Mouse (Mus musculus): Measurements from ENCODE around the gene Plekhg4.

Plekhg4 gene

DNA sequence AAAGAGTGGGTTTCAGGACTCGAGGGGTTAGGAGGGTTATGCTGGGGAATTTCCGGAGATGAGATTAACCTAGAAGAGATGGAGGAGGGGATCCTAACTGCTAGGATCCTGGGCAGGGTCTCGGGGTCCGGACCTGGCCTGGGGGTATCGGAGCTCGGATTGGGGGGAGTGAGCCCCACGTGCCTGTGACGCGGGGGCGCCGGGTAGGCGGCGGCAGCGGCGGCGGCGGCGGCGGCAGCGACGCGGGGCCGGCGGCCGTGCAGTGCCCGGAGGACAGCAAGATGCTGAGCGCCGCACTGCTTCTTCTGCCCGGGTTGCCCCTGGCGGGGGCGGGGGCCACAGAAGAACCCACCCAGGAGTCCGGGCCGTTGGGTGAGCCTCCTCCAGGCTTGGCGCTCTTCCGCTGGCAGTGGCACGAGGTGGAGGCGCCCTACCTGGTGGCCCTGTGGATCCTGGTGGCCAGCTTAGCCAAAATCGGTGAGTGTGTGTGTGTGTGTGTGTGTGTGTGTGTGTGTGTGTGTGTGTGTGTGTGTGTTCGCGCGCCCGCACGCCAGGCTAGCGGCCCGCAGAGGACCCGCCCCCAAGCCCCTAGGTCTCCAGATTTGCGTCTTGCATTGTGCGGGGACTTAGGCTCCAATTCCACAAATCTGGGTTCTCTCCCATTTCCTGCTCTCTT lies 23.8 kb upstream of the Plekhg4 start:
- CTCF ChIA-PET: no interaction called here

DNA sequence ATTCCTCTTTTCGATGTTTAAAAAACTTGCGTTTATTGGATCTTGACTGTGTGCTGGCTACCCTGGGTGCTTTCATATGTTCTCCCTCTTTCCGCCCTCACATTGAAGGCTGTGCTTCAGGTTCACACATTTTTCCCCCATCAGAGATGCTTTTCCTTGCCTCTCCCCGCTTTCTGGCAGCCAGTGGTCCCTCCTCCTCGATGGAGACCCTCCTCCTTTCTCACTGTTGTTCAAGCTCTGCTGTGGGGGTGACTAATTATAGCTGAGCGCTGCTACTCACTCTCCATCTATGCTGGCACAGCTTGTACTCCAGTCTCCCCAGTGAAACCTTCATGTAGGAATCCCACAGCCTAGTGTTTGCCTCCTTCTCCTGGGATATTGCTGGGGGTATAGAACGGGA lies 22.9 kb upstream of the Plekhg4 start:
- CTCF ChIA-PET: interaction anchor here (0.6 kb wide), 1 partner anchor 32 kb away, joined by 3 read pairs; no protein-coding TSS in a partner anchor

DNA sequence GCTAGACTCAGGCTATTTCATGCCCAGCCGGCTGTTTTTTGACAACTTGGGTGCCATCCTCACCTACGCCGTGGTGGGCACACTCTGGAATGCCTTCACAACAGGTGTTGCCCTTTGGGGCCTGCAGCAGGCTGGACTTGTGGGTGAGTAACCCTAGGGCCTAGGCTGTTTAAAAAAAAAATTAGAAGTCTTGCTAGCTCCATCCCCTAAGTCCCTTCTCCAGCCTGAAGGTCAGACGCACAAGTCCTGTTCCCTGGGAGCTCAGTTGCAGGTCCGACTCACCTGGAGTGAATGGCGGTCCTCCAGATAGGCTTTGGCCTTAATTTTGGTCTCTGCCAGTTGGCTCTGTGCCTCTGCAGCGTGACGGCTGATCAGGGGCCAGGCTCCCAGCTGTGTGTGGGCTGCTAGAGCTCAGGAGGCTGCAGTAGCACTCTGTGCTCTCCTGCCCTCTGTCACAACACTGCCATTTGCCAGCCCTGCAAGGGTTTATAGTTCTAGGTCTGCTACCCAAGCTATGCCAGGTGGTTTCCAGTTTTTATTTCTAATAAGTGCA lies 19.4 kb upstream of the Plekhg4 start:
- CTCF ChIA-PET: no interaction called here

DNA sequence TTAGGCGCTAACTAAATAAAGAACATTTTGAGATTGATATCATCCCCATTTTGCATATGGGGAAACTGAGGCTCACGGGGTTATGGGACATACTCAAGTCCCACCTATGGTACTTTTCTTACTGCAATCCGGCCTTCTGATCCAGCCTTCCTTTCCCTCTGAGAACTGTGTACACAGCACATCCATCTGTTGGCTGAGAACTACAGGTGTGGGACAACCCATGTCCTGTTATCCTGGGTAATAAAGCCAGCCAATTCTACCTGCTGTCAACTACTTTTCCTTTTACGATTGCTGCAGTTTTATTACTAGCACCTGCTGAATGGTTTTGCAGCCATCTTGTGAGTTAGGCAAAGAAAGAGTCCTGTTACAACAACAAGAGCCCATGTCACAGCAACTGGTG lies 18.5 kb upstream of the Plekhg4 start:
- CTCF ChIA-PET: interaction anchor here (0.5 kb wide), 1 partner anchor 128 kb away, joined by 3 read pairs; no protein-coding TSS in a partner anchor

DNA sequence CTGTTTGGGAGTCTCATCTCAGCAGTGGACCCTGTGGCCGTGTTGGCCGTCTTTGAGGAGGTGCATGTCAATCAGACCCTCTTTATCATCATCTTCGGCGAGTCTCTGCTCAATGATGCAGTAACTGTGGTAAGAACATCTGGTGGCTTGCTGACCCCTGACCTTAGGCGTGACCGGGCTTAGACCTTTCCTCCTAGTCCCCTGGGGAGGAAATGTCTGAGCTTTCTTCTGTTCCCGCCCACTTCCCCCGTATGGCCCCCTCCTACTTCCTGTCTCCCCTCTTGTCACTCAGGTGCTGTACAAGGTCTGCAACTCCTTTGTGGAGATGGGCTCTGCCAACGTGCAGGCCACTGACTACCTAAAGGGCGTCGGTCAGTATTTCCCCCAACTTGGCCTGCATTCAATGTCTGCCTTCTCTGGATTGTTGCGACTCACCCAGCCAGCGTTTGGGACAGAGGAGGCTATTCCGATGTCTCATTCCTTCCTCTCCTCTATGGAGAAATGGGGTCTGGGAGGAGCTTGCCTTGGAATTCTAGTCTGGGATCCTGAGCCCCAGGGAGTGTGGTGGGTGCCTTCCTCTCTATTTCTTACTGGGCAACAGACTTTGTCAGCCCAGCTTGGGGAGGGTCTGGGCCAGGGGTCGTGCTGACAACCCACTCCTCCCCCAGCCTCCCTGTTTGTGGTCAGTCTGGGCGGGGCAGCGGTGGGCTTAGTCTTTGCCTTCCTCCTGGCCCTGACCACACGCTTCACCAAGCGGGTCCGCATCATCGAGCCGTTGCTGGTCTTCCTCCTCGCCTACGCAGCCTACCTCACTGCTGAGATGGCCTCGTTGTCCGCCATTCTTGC lies 17.7 kb upstream of the Plekhg4 start:
- CTCF ChIA-PET: interaction anchor here (0.5 kb wide), 1 partner anchor 127 kb away, joined by 3 read pairs; no protein-coding TSS in a partner anchor

DNA sequence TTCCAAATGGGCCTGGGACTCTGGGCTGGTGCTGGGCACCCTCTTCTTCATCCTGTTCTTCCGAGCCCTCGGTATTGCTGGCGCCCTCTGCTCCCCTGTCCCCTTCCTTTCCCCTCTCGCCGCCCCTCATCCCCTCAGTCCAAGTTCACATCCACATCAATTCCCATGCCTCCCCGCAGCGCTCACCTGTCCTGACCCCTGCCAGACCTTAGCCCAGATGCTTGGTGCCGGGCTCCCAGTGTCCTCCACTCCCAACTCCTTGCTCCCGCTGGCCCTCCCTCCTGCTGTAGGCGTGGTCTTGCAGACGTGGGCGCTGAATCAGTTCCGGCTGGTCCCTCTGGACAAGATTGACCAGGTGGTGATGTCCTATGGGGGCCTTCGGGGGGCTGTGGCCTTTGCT lies 16.4 kb upstream of the Plekhg4 start:
- CTCF ChIA-PET: no interaction called here

DNA sequence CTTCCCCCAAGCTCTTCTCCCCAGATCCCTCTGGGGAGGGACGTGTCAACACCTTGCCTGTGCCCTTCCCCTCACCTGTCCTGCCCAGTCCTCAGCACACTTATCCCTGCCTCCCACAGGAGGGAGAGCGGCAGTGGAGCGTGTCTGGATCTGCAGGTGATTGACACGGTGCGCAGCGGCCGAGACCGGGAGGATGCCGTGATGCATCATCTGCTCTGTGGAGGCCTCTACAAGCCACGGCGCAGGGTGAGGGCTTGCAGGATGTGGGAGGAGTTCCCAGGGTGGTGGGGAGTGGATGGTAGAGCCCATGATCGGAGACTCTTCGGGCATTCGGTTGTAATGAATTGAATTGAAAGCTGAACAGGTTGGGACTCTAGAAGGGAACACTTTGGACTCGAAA lies 13.9 kb upstream of the Plekhg4 start:
- CTCF ChIA-PET: no interaction called here

DNA sequence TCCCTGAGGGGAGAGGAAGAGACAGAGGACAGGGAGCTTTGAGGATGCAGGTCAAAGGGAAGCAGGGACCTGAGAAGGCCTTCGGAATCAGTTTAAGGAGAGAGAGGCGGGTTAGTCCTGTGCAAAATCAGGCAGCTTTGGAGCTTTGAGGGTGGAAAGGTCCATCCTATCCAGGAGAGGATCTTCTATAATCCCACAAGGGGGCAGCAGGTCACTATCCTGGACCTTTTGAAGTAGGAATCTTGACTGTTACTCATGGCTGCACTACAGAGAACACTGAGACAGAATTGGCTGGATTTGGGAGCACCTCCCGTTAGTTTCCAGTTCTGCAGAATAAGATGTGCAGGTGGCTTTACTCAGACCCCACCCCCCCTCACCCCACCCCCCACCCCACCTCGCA lies 13.4 kb upstream of the Plekhg4 start:
- CTCF ChIA-PET: no interaction called here

DNA sequence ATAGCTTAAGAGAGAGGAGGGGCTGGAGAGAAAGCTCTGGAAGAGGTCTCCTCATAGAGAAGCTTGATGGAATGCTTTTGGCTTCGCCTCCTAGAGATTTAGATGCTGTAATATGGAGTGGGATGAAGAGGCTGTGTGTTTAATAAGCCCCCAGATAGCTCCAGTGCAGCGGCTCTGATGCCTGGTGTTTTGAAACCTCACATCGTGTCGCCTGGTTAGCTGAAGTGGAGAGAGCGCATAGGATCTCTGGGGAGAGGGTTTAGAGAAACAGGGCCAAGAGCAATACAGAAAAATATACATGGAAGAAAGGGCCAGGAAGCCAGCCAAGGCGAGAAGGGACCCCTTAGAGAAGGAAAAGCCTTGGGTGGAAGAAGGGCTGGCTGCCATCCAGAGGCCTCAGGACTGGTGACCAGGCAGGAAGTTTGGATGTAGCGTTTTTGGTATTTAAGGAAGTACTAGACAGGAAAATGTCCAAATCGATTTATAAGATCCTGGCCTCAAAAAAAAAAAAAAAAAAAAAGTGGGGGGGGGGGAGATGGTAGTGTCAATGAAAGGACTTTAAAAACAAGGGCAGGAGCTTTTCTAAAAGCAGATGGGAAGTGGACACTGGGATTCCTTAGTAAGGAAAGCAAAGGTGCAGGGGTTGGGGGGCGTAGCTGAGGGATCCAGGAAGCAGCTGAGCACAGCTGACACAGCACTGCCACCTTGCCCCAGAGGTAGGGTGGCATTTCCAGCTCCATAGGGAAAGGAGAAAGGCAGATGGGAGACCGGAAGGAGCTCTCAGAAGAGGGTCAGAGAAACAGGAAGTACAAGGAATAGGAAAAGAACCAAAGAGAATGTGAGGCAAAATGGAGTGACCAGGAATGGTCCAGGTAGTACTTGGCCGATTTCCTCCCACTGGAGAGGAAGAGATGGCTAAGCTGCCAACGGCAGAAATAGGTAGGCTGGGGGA lies 11.0 kb upstream of the Plekhg4 start:
- CTCF ChIA-PET: interaction anchor here (0.6 kb wide), 1 partner anchor 839 kb away, joined by 8 read pairs; no protein-coding TSS in a partner anchor

DNA sequence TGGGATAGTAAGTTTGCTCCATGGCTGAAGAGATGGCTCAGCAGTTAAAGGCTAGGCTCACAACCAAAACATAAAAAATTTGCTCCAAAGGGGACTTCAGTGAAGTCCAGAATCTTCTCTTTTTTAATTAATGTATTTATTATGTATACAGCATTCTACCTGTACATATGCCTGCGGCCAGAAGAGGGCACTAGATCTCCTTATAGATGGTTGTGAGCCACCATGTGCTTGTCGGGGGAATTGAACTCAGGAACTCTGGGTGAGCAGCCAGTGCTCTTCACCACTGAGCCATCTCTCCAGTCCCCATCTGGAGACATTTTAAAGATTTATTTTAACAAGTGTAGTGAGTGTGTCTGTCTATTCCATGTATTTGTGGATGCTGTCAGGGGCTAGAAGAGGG lies 6.0 kb upstream of the Plekhg4 start:
- CTCF ChIA-PET: interaction anchor here (0.6 kb wide), 2 partner anchors 30 to 1036 kb away, joined by 3 to 5 read pairs; no protein-coding TSS in a partner anchor

DNA sequence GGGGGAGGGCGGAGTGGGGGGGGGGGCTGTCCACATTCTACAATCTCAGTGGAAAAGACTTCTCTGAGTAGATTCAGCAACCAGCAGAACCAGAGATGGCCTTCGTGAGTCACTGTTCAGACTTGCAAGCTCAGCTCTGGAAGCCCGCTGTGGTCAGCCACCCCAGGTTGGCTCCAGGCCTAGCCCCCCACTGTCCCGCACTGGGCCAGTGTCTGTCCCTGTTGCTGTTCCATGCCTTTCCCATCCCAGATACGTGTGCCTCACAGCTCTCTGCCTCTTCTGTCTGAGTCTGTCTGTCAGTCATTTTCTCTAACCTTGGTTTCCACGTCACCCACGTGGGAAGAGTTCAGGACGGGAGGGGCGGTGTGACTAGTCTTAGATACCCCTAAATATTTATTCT lies 601 bp upstream of the Plekhg4 start:
- CTCF ChIA-PET: no interaction called here

DNA sequence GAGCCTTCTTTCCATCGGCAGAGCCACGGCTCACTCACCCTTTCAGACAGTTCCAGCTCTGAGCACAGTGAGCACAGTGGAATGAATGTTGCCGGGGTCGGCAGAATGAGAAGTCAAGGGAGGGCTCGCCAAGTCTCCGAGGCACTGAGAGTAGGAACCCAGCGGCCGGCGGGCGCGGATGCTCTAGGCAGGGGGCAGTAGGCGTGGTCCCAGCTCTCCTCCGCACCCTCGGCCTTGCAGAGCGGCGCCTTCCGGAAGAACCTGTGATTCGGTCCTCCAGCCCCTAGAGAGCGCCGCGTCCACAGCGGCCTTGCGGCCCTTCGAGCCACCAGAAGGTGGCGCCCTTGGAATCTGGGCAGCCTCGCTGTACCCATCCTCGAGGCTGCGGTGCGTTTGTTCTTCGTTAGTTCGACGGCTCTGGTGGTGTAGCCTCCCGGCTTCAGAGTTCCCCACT lies 1.5 kb downstream of the Plekhg4 start:
- CTCF ChIA-PET: no interaction called here

DNA sequence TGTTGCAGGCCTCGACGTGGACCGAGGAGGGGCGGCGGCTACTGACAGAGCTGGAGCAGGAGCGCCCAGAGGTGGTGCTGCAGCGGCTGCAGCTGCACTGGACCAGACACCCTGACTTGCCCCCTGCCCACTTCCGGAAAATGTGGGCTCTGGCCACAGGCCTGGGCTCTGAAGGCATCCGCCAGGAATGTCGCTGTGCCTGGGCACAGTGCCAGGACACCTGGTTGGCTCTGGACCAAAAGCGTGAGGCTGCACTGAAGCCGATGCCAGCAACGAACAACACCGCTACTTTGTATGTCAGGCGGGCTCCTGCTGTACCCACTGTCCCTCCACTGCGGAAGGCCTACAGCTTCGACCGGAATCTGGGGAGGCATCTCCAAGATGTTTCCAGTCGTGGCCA lies 5.6 kb downstream of the Plekhg4 start:
- CTCF ChIA-PET: no interaction called here

DNA sequence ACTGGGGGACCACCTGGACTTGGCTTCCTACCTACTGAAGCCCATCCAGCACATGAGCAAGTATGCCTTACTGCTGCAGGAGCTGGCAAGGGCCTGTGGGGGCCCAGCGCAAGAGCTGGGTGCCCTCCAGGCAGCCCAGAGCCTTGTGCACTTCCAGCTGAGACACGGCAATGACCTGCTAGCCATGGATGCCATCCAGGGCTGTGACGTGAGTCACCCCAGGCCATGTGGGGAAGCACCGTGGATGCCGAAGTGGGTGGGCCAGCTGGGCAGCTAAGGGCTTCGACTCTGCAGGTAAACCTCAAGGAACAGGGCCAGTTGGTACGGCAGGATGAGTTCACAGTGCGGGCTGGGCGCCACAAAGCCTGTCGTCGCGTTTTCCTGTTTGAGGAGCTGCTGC lies 7.2 kb downstream of the Plekhg4 start:
- CTCF ChIA-PET: no interaction called here

DNA sequence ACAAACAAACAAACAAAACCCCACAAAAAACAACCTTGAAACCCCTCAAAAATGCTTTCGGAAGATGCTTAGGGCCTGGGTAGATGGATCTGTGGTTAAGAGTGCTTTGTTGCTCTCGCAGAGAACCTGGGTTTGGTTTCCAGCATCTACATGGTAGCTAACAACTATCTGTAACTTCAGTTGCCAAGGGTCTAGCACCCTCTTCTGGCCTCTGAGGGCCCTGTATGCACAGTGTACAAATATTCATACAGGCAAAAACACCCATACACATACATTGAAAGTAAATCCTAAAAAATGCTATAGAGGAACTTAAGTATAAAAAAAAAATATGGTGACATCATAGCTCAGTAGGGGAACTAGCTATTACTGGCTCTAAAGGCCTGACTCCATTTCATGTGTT lies 11.0 kb downstream of the Plekhg4 start:
- CTCF ChIA-PET: no interaction called here

DNA sequence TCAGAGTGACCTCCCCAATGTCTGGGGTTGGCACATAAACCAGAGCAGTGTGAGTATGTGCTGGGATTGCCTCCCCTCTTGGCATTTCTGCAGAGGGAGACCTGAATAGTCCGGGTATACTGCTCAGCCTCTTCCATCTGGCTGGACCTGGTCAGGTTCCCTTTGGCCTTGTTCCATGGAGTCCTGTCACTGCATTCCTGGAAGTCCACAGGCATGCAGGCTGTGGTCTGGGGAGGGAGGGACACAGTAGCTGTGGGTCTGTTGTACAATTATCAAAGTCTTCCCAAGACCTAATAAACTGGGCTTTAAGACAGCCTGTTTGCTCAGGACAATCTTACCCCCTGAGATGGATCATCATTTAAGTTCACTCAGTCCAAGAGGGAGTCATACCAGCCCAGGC lies 14.1 kb downstream of the Plekhg4 start:
- CTCF ChIA-PET: no interaction called here

DNA sequence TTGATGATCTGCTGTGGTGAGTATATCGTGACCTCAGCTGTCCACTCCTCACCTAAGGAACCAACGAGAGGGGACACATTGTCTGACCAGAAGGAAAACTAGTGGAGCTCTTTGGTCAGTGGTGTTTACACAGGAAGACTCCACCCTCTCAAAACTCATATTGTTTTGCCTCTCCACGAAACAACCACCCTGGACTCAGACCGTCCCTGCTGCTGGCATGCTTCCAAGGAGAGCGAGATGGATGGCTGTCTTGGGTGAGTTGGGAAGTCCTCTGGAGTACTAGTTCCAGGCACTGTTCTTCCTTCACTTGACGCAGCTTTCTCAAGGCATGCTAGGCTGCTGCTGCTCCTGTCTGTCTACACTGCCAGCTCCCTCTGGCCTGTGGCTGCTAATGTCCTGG lies 16.0 kb downstream of the Plekhg4 start:
- CTCF ChIA-PET: no interaction called here

DNA sequence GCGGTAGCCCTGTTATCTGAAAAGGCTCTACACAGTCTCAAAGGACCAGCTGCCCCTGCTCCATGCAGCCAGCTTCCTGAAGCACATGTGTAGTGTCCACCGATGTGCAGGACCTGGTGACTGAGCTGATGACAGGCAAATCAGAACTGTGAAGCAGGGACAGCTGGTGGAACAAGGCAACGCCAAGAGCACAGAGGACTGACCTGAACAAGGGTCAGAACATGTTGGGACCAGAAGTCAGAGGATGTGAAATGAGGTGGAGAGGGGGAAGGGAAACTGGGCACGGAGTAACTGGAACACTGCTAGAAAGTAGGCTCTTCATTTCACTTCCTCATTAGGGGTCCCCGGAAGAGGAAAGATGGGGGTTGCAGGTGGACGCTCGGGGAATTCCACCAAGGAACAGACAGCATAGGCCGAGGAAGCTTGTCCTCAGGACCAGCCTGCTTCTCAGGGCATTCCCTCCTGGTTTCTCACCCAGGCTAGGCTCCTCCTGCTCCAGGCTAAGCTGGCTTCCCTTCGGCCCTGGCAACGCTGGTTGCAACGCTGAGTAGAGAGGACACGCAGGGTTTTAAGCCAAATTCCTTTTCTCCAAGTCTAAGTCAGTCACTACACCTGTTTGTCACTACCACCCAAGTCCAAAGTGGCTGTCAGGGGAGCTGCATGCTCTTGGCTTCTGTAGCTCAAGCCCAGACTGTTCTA lies 20.2 kb downstream of the Plekhg4 start:
- CTCF ChIA-PET: no interaction called here

DNA sequence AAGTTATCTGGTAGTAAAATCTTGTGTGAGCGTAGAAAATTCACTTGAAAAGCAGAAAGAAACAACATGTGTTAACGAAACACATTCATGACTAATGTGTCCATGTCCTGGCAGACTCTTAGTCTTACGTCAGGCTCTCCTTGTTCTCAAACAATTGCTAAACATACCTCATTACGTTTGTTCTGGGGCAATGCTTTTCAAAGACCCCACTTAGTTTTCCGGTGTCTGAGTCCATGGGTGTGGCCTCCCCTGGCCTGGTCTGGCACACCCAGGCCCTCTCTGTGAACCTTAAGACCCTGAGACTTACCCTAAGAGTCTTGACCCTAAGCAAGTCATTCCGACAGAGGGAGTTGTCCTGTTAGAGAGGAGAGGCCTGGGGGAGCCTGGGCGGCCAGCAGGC lies 20.8 kb downstream of the Plekhg4 start:
- CTCF ChIA-PET: no interaction called here

DNA sequence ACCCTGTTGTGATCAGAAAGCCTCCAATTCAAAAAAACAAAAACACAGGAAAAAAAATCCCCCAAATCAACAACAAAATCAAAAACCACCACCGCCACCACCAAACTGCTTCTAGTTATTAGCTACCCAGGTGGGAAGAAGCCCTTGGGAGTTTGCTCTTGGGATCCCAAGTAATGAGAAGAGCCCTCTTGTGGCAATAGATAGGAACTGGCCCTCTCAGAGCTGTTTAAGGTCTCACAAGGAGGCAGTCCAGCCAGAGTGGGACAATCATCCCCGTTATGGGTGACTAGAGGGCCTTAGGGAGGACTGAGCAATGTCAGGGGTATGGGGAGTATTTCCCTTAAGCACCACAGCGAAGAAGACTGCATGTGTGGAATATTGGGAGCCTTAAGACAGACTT lies 24.7 kb downstream of the Plekhg4 start:
- CTCF ChIA-PET: interaction anchor here (0.6 to 0.7 kb wide), 2 partner anchors 237 to 1931 kb away, joined by 4 read pairs; no protein-coding TSS in a partner anchor

DNA sequence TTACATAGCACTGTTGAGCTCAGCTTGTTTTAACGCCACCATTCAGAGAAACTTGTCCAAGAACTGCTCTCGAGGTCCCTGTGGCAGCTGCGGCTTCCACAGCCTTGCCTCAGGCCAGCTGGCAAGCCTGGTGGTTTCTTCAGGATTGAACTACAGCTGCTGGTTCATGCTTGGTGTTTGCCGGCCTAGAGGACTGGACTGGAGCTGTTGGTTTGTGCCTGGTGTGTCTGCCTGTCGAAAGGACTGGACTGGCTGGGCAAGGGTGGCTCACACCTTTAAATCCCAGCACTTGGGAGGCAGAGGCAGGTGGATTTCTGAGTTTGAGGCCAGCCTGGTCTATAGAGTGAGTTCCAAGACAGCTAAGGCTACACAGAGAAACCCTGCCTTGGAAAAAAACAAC lies 26.9 kb downstream of the Plekhg4 start:
- CTCF ChIA-PET: no interaction called here

All from spleen, embryonic (tissue).